Mouse (Mus musculus): ENCODE measurements around the gene Osbpl5.

Osbpl5 gene

DNA sequence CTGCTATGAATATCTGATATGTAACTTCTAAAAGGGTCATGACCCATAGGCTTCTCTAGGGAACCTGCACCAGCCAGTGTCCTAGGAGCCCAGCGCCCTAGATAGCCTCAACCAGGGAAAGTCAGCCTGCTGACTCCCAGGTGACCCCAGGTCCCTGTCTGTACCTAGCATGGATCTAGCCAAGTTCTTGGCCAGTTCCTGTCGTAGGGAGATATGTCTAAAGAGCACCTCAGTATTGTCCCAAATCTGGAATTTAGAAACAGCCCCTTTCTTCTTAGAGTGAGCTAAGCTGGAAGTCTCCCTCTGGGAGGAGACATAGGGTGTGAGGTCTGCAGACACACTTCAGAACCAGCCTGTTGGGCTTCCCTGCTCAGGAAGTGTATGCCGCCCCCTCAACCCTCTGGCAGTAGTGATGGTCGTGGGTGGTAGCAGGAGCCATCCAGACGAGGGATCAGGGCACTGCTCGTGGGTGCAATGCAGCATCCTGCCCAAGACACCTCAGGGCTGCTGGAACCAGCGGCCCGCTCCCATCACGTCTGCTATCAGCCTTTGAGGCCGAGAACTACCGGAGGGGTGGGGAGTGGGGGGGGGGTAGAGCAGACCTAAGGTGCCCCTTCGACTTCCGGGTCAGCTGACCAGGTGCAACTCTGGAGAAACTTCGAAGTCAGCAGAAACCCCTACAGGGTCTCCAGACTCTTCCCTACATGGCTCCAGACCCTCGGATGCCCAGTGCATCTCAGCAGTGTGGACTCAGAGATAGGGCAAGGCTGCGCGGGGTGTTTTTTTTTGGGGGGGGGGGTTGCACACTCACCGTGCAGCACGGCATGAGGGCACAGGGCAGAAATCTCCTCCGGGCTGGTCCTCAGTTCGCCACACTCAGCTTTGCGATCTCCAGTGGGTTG is at the start of gene Osbpl5:
TSS of gene Osbpl5 (minus strand) at position 861 of the 902 bp plus-strand sequence.
- DNase-seq (ENCODE audit: low spot score in 2 of 2), result no peak

DNA sequence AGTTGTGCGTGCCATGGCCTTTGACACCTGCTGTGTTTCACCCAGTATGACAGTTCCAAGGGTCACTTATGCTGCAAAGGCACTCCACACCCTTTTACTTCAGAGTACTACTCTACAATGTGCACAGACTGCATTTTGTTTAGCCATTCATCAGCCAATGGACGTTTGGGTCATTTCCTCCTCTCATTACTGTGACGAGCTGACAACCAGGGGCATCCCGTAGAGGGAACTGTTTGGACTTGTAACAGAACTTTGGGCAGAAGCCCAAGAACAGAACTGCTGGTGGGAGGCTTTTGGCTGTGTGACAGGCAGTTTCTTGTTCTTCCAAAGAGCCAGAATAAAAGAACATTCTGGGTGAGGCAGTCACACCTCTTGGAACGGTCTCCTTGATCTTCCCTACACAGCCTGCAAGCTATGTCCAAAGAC is 48.4 kb upstream of the Osbpl5 start:
- no peak for DNase-seq (ENCODE audit: low spot score in 2 of 2)

DNA sequence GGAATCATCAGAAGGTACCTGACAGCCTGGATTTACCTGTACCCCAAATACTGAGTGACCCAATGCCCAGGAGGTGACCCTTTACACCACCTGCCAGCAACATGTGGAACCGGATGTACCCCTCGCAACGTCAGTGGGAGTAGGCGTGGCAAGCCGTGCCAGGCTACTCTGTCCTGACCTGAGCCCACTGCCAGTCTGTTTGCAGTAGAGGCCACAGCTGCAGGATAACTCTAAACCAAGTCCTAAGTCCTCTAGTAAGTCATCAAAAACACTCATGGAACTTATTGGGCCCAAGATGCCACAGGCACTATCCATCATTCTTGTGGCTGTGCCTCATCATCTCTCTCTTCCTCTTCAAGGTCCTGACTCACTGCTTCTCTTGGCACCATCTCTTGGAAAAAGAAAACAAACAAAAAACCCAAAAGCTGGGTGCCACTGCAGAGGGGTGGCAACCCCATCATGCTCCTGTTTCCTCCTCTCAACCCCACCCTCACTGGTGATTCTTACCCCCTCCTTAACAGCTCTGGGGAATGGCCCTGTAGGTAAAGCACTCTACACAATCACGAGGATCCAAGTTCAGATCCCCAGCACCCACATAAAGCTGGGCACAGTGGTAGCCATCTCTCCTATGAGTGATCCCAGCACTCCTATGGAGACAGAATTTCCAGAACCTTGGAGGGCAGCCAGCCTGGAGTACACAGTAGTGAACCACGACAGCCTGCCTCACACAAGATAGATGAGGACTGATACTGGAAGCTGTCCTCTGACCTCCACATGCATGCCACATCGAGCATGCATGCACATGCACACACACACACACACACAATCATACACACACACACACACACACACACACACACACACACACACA is 44.6 kb upstream of the Osbpl5 start:
- no peak for DNase-seq (ENCODE audit: low spot score in 2 of 2)

DNA sequence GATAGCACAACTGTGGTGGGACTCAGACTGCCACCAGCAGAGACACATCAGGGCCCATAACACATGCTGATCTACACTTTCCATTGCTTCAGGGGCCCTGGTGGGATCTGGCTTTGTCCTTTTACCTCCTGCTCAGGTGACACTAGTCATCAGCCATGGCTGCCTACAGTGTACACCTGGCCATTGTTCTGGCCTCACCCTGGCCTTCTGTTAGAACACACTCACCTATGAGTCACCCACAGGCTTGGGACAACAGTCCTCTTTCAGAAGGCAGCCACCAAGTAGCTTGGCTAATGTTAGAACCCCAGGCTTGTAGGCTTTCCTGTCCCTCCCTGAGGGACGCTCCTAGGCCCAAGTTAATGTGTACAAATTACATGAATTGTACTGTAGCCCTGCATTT is 44.0 kb upstream of the Osbpl5 start:
- DNase-seq (ENCODE audit: low spot score in 2 of 2), result no peak

DNA sequence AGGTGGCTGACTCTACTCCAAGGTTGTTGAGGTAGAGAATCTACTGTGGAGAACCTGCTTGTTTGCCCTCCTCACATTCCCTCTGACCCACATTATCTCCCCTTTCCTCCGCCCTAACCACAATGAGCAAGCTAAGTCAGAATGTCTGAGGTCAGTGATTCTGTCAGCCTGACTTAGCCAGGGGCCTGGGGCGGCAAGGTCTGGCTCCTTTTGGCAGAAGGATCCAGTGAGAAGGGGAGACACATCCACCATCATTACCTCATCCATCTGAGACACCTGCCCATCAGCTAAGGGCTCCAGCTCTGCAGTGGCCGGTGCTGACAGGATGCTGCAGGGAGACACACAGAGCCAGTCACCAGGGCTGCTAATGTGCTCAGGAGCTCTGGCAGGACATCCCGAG is 42.0 kb upstream of the Osbpl5 start:
- DNase-seq (ENCODE audit: low spot score in 2 of 2), result no peak

DNA sequence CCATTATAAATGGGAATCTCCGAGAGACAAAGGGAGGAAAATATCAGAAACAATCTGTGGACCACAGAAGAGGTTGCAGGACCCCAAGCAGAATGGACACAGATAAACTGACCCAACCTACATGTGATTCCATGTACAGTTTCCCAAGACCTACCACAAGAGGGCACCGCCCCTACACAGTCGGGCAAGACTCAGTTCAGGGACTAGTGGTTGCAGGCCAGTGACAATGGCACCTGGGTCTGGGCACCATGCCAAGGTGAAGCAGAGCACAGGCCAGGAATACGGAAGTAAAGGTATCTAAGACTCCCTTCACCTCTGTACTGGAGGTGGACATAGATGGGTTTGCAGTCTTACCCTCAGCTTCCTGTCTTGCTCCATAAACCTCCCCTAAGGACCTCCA is 36.3 kb upstream of the Osbpl5 start:
- peak; percentile 53 to 74 for DNase-seq (ENCODE audit: low spot score in 2 of 2)

DNA sequence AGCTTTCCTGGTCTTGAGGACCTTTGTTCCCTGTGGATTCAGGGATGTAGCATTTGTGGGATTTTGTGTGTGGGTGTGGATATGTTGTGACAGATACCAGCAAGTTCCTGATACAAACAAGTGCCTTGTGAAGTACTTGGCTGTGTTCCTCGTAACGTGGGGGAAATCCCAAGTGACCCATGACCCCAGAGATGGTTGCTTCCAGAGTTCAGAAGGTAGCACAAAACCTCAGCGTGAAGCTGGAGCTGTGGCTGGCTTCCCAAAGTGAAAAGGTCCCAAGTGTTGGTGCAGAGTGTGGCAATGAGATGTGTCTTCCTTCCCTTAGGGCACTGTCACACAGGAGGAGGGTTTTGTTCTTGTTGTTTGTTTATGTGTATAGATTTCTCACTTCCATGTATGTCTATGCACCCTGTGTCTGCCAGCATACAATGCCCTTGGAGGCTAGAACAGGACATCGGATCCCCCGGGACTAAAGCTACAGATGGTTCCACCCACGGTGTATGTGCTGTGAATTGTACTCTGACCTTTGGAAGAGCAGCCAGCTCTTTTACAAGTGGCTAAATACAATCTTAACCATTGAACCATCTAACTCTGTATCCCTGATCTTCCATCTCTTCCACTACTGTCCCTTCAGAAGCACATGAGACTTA is 35.7 kb upstream of the Osbpl5 start:
- DNase-seq (ENCODE audit: low spot score in 2 of 2), result no peak

DNA sequence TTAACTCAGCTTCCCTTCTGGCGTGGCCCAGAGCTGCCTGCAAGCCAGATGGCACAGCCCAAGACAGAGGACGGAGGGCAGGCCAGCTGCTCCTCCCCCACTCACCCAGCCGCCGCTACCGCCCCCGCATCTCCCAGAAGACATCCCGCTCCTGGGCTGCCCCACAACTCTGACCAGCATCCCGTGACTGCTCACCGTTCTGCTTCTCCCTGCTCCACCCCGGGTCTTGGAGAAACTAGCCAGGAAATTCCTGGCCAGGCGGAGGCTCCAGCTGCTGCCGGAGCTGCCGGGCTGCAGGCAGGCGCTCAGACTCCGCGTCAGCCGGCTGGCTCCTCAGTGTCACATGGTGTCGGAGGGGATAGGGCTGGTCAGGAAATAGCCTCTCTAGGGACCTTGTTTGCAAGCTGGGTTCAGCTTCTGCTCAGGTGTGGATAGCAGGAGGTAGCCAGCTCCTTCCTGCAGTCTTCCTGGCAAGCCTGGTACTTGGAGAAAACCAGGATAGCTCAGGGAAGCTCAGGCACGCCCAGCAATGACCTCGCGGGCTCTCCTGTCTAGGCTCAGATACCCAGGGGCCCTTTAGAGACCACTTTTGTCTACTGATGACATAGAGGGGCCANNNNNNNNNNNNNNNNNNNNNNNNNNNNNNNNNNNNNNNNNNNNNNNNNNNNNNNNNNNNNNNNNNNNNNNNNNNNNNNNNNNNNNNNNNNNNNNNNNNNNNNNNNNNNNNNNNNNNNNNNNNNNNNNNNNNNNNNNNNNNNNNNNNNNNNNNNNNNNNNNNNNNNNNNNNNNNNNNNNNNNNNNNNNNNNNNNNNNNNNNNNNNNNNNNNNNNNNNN is 27.4 kb upstream of the Osbpl5 start, which contains the start of gene Mrgpre:
TSS of gene Mrgpre (minus strand) at position 505 of the 834 bp plus-strand sequence.
- peak; percentile 55 to 74 for DNase-seq (ENCODE audit: low spot score in 2 of 2)

DNA sequence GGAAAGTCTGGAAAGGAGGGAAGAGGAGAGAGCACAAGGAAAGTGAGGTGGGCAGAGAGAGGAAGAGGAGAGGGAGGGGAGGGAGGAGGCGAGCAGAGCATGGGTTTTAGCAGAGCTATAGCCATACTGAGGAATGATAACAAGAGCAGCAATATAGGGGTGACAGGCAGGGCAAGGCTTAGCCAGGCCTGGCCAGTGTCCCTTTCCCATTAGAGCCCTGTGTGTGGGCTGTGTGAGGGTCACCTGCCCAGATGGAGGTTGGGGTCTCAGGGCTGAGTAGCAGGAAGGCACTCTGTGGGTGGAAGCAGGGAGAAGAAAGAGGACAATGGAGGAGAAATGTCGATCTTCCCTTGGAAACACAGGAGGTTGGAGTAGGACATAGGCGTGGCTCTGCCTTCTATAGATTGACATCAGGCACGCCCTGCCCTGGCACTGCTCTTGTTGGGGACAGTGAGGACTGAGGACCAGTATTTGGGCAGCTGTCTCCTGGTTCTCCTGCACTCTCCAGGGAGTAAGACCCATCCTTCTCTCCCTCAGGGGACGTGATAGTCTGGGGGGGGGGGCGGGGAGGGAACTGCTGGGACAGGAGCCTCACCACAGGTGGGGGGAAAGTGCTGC is 26.7 kb upstream of the Osbpl5 start:
- DNase-seq (ENCODE audit: low spot score in 2 of 2), result no peak

DNA sequence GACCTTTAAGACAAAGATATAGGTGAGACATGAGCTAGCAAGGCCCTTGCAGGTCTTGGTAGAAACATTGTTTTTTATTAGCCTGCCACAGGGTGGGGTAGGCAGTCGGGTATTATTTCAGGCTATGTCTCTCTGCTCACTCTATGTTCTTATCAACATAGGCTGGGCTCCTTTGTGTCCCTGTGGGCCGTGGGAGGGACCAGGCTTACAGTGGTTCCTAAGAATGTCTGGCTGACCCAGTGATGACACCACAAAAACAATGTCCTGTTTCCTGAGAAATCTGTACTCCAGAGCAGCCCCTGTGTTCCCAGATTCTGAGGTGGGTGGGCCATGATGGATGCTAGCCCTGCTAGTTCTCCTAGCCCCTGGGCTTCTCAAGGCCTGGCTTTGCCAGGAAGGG is 20.6 kb upstream of the Osbpl5 start:
- DNase-seq (ENCODE audit: low spot score in 2 of 2), result no peak

DNA sequence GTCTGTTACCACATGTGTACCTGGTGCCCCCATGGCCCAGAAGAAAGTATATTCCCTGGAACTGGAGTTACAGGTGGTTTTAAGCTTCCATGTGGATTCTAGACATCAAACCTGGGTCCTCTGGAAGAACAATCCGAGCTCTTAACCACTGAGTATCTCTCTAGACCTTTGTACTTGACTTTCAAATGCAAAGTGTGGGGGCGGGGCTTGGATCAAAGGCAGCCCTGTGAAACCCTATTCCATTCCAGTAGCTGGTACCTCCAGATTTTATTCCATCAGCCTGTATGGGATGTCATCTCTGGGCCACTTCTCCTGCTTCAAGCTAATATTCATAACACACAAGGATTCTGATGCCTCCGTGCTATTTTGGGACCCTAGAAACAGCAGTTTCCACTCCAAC is 19.4 kb upstream of the Osbpl5 start:
- no peak for DNase-seq (ENCODE audit: low spot score in 2 of 2)

DNA sequence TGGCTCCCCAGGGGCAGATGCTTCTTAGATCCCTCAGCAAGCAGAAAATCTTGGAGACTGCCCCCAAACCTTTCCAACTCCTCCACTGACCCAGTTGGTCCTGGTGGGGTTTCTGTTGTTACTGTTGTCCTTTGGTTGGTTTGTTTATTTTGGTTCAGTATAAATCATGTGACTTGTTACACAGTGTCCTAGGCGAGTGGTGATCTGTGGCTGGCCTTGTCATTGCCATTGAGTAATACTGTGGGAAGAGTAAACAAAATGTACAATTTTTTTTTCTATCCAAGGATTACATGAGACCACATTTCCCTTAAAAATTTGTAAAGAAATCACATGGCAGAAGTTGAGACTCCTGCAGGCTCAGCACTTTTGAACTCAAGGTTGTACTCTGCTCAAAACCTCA is 12.7 kb upstream of the Osbpl5 start:
- no peak for DNase-seq (ENCODE audit: low spot score in 2 of 2)

DNA sequence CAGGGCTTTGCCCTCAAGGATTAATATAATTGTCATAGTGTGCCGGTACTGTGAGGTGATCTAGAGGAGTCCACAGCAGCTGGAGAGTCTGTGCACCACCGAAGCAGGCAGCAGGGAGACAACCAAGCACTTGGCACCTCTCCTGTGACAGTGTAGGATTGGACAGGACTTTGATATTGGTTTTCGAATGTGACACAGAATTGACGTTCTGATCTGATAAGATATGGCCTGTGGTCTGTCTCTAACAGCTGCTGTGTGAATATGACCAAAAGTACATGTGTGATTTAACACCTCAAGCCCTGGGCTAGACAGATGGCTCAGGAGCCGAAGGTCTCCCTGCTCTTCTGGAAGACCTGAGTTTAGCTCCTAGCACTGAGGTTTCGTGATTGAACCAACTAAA is 11.5 kb upstream of the Osbpl5 start:
- DNase-seq (ENCODE audit: low spot score in 2 of 2), result no peak

DNA sequence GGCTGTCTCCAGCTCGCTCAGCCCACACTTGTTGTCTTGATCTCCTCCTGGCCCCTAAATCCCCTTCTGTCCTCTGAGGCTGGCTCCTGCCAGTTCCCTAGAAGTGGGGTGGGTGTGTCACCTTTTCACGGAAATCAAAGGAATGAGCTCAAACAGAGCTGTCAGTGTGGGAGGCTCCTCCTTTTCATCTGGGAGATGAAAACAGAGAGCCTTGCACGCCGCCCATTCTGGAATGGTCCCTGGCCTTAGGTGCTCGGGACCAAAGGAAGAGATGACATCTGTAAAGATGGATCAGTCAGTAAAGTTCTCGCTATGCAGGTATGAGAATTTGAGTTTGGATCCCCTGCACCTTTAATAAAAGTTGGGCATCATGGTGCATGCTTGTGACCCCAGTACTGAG is 10.1 kb upstream of the Osbpl5 start, which contains the start of gene Mrgprg:
TSS of gene Mrgprg (minus strand) at position 101 of the 400 bp plus-strand sequence.
- no peak for DNase-seq (ENCODE audit: low spot score in 2 of 2)

DNA sequence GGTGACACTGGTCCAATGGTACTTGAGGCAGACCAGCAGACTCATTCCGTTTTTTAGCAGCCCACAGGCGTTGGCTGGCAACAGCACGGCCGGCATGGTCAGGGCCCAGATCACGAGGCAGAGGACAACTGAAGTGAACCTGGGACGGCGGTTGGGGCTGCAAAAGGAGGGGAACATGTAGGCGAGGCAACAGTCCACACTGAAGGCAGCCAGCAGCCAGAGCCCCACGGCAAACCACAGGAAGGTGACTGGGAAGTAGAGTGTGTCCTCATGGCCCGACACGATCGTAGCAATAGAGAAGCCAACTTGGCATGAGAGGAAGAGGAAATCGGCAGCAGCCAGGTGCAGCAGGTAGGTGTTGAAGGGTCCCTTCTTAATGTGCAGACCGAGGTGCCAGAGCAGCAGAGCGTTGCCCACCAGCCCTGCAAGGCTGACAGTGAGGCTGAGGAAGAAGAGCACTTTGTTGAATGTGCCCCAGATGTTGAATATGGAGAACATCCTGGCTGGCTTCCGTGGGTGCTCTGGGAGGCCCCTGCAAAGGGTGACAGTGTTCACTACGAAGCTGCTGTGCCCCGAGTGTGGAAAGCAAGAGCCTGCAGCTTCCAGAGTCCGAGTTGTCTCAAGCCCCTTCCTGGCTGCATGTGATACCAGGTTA is 8.2 kb upstream of the Osbpl5 start:
- no peak for DNase-seq (ENCODE audit: low spot score in 2 of 2)

DNA sequence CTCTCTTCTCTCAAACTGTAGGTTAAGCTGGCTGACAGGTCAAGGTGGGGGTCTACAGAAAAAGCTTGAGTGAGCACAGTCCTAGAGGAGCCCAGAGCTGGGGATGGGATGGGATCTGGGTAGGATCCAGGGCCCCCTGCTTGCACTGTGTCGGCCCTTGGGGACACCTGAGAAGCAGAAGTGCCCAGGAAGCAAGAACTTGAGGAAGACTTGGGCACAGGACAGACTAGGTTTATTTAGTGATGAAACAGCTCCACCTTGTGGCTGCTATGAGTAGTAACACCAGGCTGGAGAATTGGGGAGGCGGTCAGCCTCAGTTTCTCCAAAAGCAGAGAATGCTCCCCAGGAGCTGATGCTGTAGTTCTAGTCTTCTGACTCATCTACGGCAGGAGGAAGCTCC is 7.0 kb upstream of the Osbpl5 start:
- DNase-seq (ENCODE audit: low spot score in 2 of 2), result no peak

DNA sequence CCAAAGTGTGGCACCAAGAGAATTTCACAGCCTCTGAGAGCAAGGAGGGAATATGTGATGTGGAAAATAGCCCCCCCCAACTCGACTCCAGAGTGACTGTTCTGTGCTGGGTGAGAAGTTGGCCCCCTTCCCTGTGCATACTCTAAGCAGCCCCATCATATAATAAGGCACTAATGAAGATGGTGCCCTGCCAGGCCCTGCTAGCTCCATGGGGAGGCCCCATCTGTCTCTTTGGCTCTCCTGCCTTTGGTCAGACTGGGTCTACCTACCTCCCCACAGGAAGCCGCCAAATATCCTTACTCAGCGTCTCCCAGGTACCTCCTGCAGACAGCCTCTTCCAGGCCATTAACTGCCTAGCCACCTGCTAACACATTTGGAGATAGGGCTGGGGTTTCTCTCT is 2.2 kb upstream of the Osbpl5 start:
- DNase-seq (ENCODE audit: low spot score in 2 of 2), result no peak

DNA sequence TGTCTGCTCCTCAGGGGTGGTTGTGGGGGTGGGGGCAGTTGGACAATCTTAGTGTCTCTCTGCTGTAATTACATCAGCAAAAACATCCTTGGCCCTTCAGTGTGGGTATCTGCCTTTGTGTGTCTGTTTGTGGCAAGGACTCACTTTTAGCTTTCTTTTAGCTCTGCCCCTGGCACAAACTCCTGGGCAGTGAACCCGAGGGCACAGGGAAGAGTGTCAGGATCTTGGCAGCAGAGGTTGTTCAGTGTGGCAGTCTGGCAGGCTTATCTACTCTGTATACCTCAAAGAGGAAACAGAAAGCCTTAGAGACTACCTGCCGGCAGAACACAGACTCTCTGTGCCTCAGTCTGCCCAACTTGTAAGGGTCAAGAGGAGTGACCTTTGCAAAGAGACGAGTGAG is 911 bp upstream of the Osbpl5 start:
- DNase-seq (ENCODE audit: low spot score in 2 of 2), result no peak

DNA sequence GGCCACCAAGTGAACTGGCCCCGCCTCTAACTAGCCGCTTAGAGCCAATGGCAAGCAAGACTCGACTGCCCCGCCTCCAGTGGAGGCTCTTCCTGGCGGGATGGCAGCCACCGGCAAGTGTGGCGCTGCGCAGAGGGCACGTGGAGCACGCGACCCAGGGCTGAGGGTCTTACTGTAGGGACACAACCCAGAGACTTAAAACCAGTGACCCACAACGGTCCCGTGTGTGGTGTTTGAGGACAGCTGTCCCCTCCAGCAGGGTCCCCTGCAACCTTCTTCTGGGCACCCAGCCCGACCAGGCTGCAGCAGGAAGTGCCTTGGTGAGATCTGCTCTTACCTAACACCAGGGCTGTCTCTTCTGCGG is 224 bp upstream of the Osbpl5 start:
- DNase-seq (ENCODE audit: low spot score in 2 of 2), result peak; percentile 59 to 65

All from urinary bladder, adult 18-20 months (tissue).